Mouse (Mus musculus) erythroblast, embryonic 14.5 days (primary cell): ENCODE measurements around the gene Gm45337.

Experiments
- GATA1 ChIP-seq: IDR thresholded peaks from 2 replicates; pipeline ENCODE4 v1.6.1; 2012; ENCODE audit warnings: low read length, inconsistent platforms, mixed read lengths
- TAL1 ChIP-seq: IDR thresholded peaks from 3 replicates; pipeline ENCODE4 v1.6.1; 2012; ENCODE audit warnings: low read length, inconsistent platforms, mixed read lengths

DNA sequence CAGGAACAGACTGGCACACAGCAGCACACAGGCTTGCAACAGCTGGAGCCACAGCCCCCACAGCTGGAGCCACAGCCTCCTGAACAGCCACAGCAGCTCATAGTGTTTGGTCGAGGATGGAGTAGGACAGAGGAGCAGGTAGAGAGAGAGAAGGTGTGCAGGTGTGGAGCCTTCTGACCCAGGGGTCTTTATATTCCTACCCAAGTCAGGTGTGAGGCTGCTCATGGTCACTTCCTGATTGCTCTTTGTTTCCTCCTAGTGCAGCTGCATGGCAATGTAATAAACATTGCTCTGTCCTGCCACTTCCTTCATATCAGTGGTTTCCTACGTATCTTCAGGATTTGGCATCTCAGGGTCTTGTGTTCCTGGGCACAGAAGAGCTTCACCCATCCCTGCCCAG, 45.9 kb upstream of the Gm45337 start, which contains the start of gene Gm10153:
- no peak for TF ChIP-seq TAL1
- TF ChIP-seq GATA1, result no peak
